Mouse (Mus musculus): ENCODE measurements around the gene Pan2.
"Not testable (repeated sequence)": the region's sequence is repeated elsewhere in the genome, so short reads cannot be mapped to it uniquely, and the experiment has no call there.

DNA sequence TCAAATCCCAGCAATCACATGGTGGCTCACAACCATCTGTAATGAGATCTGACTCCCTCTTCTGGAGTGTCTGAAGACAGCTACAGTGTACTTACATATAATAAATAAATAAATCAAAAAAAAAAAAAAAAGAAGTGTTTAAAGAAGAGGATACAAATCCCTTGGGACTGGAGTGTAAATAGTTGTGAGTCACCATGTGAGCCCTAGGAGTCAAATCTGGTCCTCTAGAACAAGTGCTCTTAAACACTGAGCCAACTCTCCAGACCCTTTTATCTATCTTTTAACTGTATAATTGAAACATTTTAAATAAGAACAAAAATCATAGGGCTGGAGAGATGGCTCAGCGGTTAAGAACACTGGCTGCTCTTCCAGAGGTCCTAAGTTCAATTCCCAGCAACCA is 27.8 kb upstream of the Pan2 start:
- not testable (repeated sequence) for TF ChIP-seq GATA1, TAL1 (IDR thresholded peaks at IDR 0.05; ENCODE audit: low read length)

All from erythroblast, embryonic 14.5 days (primary cell).